Mouse (Mus musculus) MEL (cell line): ENCODE results near the gene Spg21. TPM values are rescaled to one million over a fixed set of nuclear protein-coding genes. Genes with fewer than 3 reads are reported as not detected.

ENCODE experiments used
- DNase-seq: peaks from one replicate; pipeline ENCODE4 v3.0.0; 2011; ENCODE audit warnings: low read depth, low spot score
- H3K27ac ChIP-seq: 2 replicates; pipeline ENCODE4 v1.5.1; 2012; ENCODE audit warnings: low read depth, mild to moderate bottlenecking, control low read depth, low read length, moderate library complexity; ENCODE audit not compliant: control insufficient read depth
- H3K27me3 ChIP-seq, 2 experiments: fragments of 150-350 bp in 1 of 2; sonication (generic) in 1 of 2; 2 replicates each; pipeline ENCODE4 v1.6.1; 2012; ENCODE audit warnings: low read length in 2 of 2, mild to moderate bottlenecking in 2 of 2, improper control_type of control experiment in 1 of 2, moderate library complexity in 1 of 2; ENCODE audit not compliant: insufficient read depth in 2 of 2, control insufficient read depth in 1 of 2
- H3K36me3 ChIP-seq, 2 experiments: 2 replicates each; pipeline ENCODE4 v1.6.1; 2012 to 2014; ENCODE audit warnings: low read length in 2 of 2, improper control_type of control experiment in 1 of 2, inconsistent platforms in 1 of 2, mild to moderate bottlenecking in 1 of 2; ENCODE audit not compliant: insufficient read depth in 2 of 2, control insufficient read depth in 1 of 2
- H3K4me1 ChIP-seq, 2 experiments: fragments of 150-350 bp in 1 of 2; sonication (generic) in 1 of 2; 2 replicates each; pipeline ENCODE4 v1.6.1; 2012; ENCODE audit warnings: low read length in 2 of 2, improper control_type of control experiment in 1 of 2, mild to moderate bottlenecking in 1 of 2; ENCODE audit not compliant: insufficient read depth in 2 of 2, control insufficient read depth in 1 of 2
- H3K4me3 ChIP-seq, 2 experiments: fragments of 150-350 bp in 1 of 2; sonication (generic) in 1 of 2; 2 replicates each; pipeline ENCODE4 v1.5.1; 2012; ENCODE audit warnings: low read depth in 2 of 2, low read length in 2 of 2, mild to moderate bottlenecking in 2 of 2, moderate library complexity in 2 of 2, control low read depth in 1 of 2, improper control_type of control experiment in 1 of 2; ENCODE audit not compliant: control insufficient read depth in 1 of 2, insufficient read depth in 1 of 2
- H3K79me2 ChIP-seq: 2 replicates; pipeline ENCODE4 v1.6.1; 2012; ENCODE audit warnings: mild to moderate bottlenecking, low read length, moderate library complexity; ENCODE audit not compliant: control insufficient read depth, poor library complexity, insufficient read depth
- H3K9ac ChIP-seq: 2 replicates; pipeline ENCODE4 v1.6.1; 2012; ENCODE audit warnings: low read depth, mild to moderate bottlenecking, control low read depth, low read length, moderate library complexity; ENCODE audit not compliant: control insufficient read depth, poor library complexity, severe bottlenecking
- H3K9me3 ChIP-seq: fragments of 150-350 bp; sonication (generic); replicated peaks from 2 replicates; pipeline ENCODE4 v1.6.1; 2012; ENCODE audit warnings: mild to moderate bottlenecking, low read length, improper control_type of control experiment, moderate library complexity; ENCODE audit not compliant: insufficient read depth
- CHD1 ChIP-seq: IDR thresholded peaks from 2 replicates; pipeline ENCODE4 v1.6.1; 2012; ENCODE audit warnings: low read depth, mild to moderate bottlenecking, inconsistent platforms, low read length, improper control_type of control experiment
- CTCF ChIP-seq, 3 experiments: IDR thresholded peaks in 2 of 3; conservative IDR thresholded peaks in 1 of 3; 2 replicates each; pipeline ENCODE4 v1.5.1; 2011 to 2012; ENCODE audit warnings: low read length in 3 of 3, low read depth in 2 of 3, mild to moderate bottlenecking in 2 of 3, improper control_type of control experiment in 1 of 3, inconsistent platforms in 1 of 3, mixed read lengths in 1 of 3, moderate library complexity in 1 of 3; ENCODE audit not compliant: control insufficient read depth in 1 of 3, insufficient read depth in 1 of 3, poor library complexity in 1 of 3, severe bottlenecking in 1 of 3
- ETS1 ChIP-seq: IDR thresholded peaks from 2 replicates; pipeline ENCODE4 v1.6.1; 2012; ENCODE audit warnings: low read depth, mild to moderate bottlenecking, inconsistent platforms, low read length, improper control_type of control experiment, moderate library complexity
- GATA1 ChIP-seq: IDR thresholded peaks from 2 replicates; pipeline ENCODE4 v1.6.1; 2011; ENCODE audit warnings: low read depth, low read length, improper control_type of control experiment
- HCFC1 ChIP-seq: IDR thresholded peaks from 2 replicates; pipeline ENCODE4 v1.6.1; 2012; ENCODE audit warnings: low read depth, mild to moderate bottlenecking, inconsistent platforms, low read length, improper control_type of control experiment, moderate library complexity
- KAT2A ChIP-seq: conservative IDR thresholded peaks from 2 replicates; pipeline ENCODE4 v1.6.1; 2012; ENCODE audit warnings: low read depth, low read length, improper control_type of control experiment, inconsistent platforms
- MAFK ChIP-seq: IDR thresholded peaks from 2 replicates; pipeline ENCODE4 v1.6.1; 2011; ENCODE audit warnings: low read depth, mild to moderate bottlenecking, low read length, improper control_type of control experiment, borderline replicate concordance
- MAZ ChIP-seq: IDR thresholded peaks from 2 replicates; pipeline ENCODE4 v1.6.1; 2012; ENCODE audit warnings: low read depth, mild to moderate bottlenecking, inconsistent platforms, low read length, improper control_type of control experiment
- MXI1 ChIP-seq: IDR thresholded peaks from 2 replicates; pipeline ENCODE4 v1.6.1; 2011; ENCODE audit warnings: mild to moderate bottlenecking, low read depth, low read length, improper control_type of control experiment
- MYC ChIP-seq: IDR thresholded peaks from 2 replicates; pipeline ENCODE4 v1.6.1; 2011; ENCODE audit warnings: low read depth, mild to moderate bottlenecking, low read length, improper control_type of control experiment, moderate library complexity
- POLR2A ChIP-seq, 2 experiments: IDR thresholded peaks; 2 replicates each; pipeline ENCODE4 v1.6.1; 2011 to 2012; ENCODE audit warnings: low read length in 2 of 2, mild to moderate bottlenecking in 2 of 2, control low read depth in 1 of 2, improper control_type of control experiment in 1 of 2, low read depth in 1 of 2, moderate library complexity in 1 of 2; ENCODE audit not compliant: control insufficient read depth in 1 of 2, insufficient read depth in 1 of 2, poor library complexity in 1 of 2
- POLR2AphosphoS2 ChIP-seq: IDR thresholded peaks from 2 replicates; pipeline ENCODE4 v1.6.1; 2011; ENCODE audit warnings: low read length, improper control_type of control experiment
- POLR2AphosphoS5 ChIP-seq: IDR thresholded peaks from 2 replicates; pipeline ENCODE4 v1.6.1; 2012; ENCODE audit warnings: low read depth, borderline replicate concordance, mild to moderate bottlenecking, inconsistent platforms, low read length, moderate library complexity, mixed read lengths
- RAD21 ChIP-seq: IDR thresholded peaks from 2 replicates; pipeline ENCODE4 v1.6.1; 2011; ENCODE audit warnings: mild to moderate bottlenecking, low read depth, low read length, improper control_type of control experiment
- SIN3A ChIP-seq: IDR thresholded peaks from 2 replicates; pipeline ENCODE4 v1.6.1; 2012; ENCODE audit warnings: low read length, improper control_type of control experiment, inconsistent platforms
- SMC3 ChIP-seq: IDR thresholded peaks from 2 replicates; pipeline ENCODE4 v1.6.1; 2011; ENCODE audit warnings: low read depth, low read length, improper control_type of control experiment
- TBP ChIP-seq: IDR thresholded peaks from 2 replicates; pipeline ENCODE4 v1.8.0; 2011; ENCODE audit warnings: low read depth, low read length, improper control_type of control experiment
- UBTF ChIP-seq: IDR thresholded peaks from 2 replicates; pipeline ENCODE4 v1.6.1; 2012; ENCODE audit warnings: low read depth, mild to moderate bottlenecking, inconsistent platforms, low read length, improper control_type of control experiment, moderate library complexity, borderline replicate concordance; ENCODE audit not compliant: insufficient read depth
- ZC3H11A ChIP-seq: IDR thresholded peaks from 2 replicates; pipeline ENCODE4 v1.6.1; 2012; ENCODE audit warnings: low read depth, mild to moderate bottlenecking, inconsistent platforms, low read length, improper control_type of control experiment
- ZKSCAN1 ChIP-seq: IDR thresholded peaks from 2 replicates; pipeline ENCODE4 v1.6.1; 2012; ENCODE audit warnings: low read depth, mild to moderate bottlenecking, inconsistent platforms, low read length, improper control_type of control experiment, moderate library complexity
- ZMIZ1 ChIP-seq: IDR thresholded peaks from 2 replicates; pipeline ENCODE4 v1.6.1; 2012; ENCODE audit warnings: low read depth, mild to moderate bottlenecking, inconsistent platforms, low read length, improper control_type of control experiment, moderate library complexity
- polyA plus RNA-seq, 2 experiments: library from polyadenylated mRNA; stranded (reverse) in 1 of 2; unstranded in 1 of 2; fragments of >175 nt in 1 of 2; fragments of >200 nt in 1 of 2; gene quantifications; 2 replicates each; pipeline versions ENCODE4 v1.2.1 to v1.2.4; 2012; ENCODE audit warnings: low replicate concordance in 2 of 2, low read depth in 1 of 2; ENCODE audit not compliant: insufficient read length in 2 of 2, insufficient read depth in 1 of 2, missing spikeins in 1 of 2
- total RNA-seq: library from RNA; depleted of rRNA; stranded (reverse); fragments of 300-350 nt; gene quantifications from 2 replicates; pipeline ENCODE4 v1.2.3, GENCODE M21; 2012

Gene Spg21
- total and polyA plus RNA-seq, 3 experiments = 21.7 to 25.9 TPM; not detected in 1

GRCm38 (mm10) chr9:65419633-65420032 is 41.1 kb upstream of the Spg21 start:
- peak; percentile 25 for DNase-seq
- Histone ChIP-seq H3K27ac (no peak overlapping the region), H3K4me1 (peaks cover 0 to 2% of the 10 kb centered on the region in 2 experiments; a peak in 1 of 4 replicates), H3K27me3 (peaks cover 0 to 2% of the 10 kb centered on the region in 2 experiments; a peak in 2 of 4 replicates), H3K9ac (no peak overlapping the region), H3K36me3 (no peaks in the 10 kb centered on the region; a peak in 1 of 4 replicates), H3K4me3 (no peak overlapping the region), H3K79me2 (no peaks in the 10 kb centered on the region), H3K9me3 (no peaks in the 10 kb centered on the region)
- TF ChIP-seq CTCF (IDR thresholded peaks at IDR 0.05 in 2 of 3, conservative IDR thresholded peaks at IDR 0.05 in 1 of 3; ENCODE audit: control insufficient read depth in 1 of 3, insufficient read depth in 1 of 3, low read depth in 2 of 3, low read length in 3 of 3, poor library complexity in 1 of 3, severe bottlenecking in 1 of 3) (peak; percentile 6 to 51 (median 29); a peak in 2 of 6 replicates), RAD21 (peak; percentile 46), HCFC1 (no peak), POLR2AphosphoS5 (no peak), SMC3 (peak; percentile 37)

GRCm38 (mm10) chr9:65422760-65423501 is 37.8 kb upstream of the Spg21 start, which contains the start of gene Slc51b:
TSS of gene Slc51b (minus strand) at chr9:65422955.
- Histone ChIP-seq H3K27ac (no peak within 1 kb of the TSS), H3K4me1 (peaks cover 0 to 2% of the 10 kb centered on the region in 2 experiments; a peak in 1 of 4 replicates), H3K27me3 (no peaks in the 10 kb centered on the region; a peak in 2 of 4 replicates), H3K4me3 (no peak within 1 kb of the TSS), H3K79me2 (no peaks in the 10 kb centered on the region), H3K36me3 (no peaks in the 10 kb centered on the region; a peak in 1 of 4 replicates), H3K9ac (no peak within 1 kb of the TSS), H3K9me3 (no peaks in the 10 kb centered on the region)
- no peak for TF ChIP-seq UBTF
- no peak for TF ChIP-seq SIN3A
- no peak for TF ChIP-seq MAFK
- TF ChIP-seq SMC3 = no peak
- no peak for TF ChIP-seq HCFC1
- no peak for TF ChIP-seq CHD1
- no peak for TF ChIP-seq ZKSCAN1
- no peak for TF ChIP-seq RAD21
- TF ChIP-seq MXI1 = no peak
- no peak for TF ChIP-seq ETS1
- no peak for TF ChIP-seq MYC
- no peak for TF ChIP-seq TBP
- TF ChIP-seq POLR2AphosphoS5 = no peak
- TF ChIP-seq KAT2A = no peak
- no peak for TF ChIP-seq MAZ
- no peak for TF ChIP-seq ZC3H11A
- TF ChIP-seq POLR2A (IDR thresholded peaks at IDR 0.05; ENCODE audit: control insufficient read depth in 1 of 2, insufficient read depth in 1 of 2, low read depth in 1 of 2, low read length in 2 of 2, poor library complexity in 1 of 2) = no peak
- TF ChIP-seq POLR2AphosphoS2 = no peak
- TF ChIP-seq ZMIZ1 = no peak
- TF ChIP-seq GATA1 = no peak
- DNase-seq = no peak
